Mouse (Mus musculus) kidney, postnatal 4 days (tissue): Measurements from ENCODE around the gene Idi1.
"Not testable (repeated sequence)": the region's sequence is repeated elsewhere in the genome, so short reads cannot be mapped to it uniquely, and the experiment has no call there.

Experiments used
- DNase-seq, 2 experiments: peaks; one replicate each; pipeline ENCODE4 v3.0.0; 2021; ENCODE audit warnings: mixed read lengths in 2 of 2

Gene Idi1

GRCm38 (mm10) chr13:8885445-8886184, at the start of gene Idi1:
Idi1 (plus strand) TSS chr13:8885501.
- DNase-seq = peak; percentile 97 to 98

DNA sequence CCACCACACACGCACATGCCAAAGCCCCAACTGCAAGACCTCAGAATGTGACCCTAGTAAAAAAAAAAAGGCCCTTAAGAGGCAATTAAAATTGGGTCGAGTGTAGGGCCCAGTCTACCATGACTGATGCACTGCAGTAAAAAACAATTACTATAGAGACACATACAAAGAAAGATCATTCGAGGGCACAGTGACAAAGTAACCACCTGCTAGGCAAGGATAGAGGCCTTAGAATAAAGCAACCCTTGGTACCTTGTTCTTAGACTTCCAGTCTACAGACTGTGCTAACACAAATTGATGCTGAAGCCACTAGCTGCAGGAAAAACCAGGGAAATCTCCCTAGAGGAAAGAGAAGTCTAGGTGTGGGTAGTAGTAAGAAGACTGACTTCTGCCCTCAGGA, 46.9 kb upstream of the Idi1 start:
- DNase-seq = peak in 1 of 2 experiments; percentile 16

- DNase-seq = no peak
Observed at GRCm38 (mm10) chr13:8839111-8839510, 46.2 kb upstream of the Idi1 start.

DNA sequence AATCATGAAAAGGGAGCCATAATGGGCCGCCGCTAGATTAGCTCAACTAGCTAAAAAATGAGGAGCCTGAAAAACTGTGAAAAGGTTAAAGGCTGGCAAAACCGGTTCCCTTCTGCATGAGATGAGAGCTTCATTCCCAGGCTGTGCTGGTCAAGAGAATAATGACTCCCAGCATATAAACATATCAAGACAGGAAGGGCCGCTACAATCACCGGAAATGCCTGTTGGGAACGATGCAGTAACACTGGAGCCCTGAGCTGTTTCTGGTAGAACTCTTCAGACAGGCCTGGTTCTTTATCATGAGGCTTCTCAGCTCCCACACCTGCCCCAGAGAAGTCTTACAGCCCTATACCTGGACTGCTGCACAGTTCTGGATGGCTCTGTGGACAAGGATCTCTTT, 45.4 kb upstream of the Idi1 start:
- DNase-seq = peak; percentile 16 to 22

GRCm38 (mm10) chr13:8840941-8841340, 44.4 kb upstream of the Idi1 start:
- no peak for DNase-seq

GRCm38 (mm10) chr13:8841846-8842245, 43.5 kb upstream of the Idi1 start:
- DNase-seq = not testable (repeated sequence)

DNA sequence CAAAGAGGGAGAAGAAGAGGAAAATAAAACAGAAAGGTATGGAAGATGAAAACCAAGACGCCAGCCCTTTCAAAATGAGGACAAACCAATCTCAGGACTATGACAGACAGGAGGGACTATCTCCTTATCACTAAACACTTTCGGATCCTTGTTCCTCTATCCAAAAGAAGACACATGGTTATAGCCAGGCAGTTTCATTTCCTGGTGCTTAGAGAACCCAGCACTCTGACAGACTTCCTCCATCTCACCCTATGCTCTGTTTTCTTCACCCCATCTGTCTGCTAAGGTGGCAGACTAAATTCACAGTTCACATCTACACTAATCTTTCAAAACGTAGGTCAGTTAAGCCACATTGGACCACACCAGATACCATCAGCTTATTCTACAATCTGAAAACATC, 43.0 kb upstream of the Idi1 start:
- DNase-seq = no peak

DNA sequence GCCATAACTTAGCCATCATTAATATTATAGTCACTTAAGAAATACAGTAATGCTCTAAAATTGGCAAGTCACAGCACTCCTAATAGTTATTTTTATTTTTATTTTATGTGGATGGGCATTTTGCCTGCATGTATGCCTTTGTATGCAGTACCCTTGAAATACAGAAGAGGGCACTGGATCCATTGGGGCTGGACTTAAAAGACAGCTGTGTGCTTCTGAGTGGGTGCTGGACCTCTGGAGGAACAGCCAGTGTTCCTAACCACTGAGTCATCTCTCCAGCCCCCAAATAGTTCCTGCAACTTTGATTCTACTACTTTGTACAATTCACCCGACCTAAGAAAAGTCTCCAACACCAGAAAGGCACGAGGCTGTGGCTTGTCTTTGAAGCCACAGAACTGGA, 37.6 kb upstream of the Idi1 start:
- DNase-seq = peak in 1 of 2 experiments; percentile 20

DNA sequence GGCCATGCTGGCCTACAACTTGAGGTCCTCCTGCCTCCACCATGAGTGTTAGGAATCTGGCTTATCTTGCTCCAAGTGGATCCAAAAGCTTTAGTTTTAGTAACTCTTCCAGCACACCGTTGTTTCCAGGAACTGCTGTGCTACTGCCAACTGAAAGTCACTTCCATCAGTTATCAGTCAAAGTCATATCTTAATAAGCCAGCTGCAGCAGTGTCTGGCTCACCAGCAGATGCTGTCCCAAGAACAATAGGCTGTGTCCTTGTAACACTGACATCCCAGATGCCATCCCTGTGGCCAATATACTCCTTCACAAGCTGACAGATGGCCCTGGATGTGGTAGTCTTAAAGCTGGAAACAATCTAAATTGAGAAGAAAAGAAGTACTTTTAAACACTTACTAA, 36.0 kb upstream of the Idi1 start:
- DNase-seq = no peak

DNA sequence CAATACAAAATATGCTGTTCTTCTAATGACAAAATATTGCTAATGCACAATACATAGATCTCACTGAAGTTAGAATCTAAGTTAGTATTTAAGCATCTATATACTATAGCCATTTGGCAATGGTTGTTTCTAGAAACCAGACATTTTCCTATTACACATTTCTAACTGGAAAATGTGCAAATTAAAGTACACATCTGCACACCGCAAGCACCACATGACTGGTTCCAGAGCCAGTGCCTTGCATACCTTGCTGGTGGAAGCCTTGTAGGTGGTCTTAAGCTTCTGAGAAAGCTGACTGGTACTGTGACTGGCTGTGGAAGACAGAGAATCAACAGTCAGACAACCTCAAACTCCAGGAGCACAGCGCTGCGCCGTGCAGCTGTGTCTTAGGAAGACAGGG, 31.9 kb upstream of the Idi1 start:
- DNase-seq = no peak

DNA sequence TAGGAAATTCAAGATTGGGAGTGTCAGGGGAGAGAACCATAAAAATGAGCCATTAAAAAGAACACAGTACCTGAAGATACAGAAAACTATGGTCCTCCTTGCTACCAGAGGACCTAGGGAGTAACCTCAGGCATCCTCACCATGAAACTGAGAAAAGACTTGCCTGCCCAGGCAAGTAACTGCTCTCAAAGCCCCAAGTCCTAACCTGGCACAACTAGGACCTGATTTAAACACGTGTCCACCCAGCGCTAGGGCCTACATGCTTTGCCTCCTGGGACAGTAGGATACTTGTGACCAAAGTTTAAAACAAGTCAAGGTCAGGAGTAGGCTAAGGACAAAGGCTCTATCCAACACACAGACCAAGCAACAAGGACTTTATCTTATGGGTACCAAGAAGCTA, 30.5 kb upstream of the Idi1 start:
- DNase-seq = no peak

- no peak for DNase-seq
Observed at GRCm38 (mm10) chr13:8858453-8858852, 26.8 kb upstream of the Idi1 start.

DNA sequence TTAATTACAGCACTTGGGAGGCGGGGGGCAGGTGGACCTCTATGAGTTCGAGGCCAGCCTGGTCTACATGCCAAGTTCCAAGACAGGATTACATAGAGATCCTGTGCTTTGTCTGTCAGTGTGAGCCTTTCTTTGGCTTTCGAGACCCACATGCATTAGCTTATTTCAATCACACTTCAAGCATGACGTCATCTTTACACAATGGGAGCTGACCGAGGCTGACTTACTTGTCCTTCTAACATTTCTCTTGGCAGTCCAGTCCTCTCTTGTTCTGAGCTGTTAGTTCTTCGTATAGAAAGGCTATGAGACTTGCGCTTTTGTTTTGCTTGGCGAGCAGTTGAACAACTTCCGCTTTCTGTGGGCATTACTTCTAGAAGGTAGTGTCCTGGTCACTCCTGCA, 24.4 kb upstream of the Idi1 start:
- no peak for DNase-seq

DNA sequence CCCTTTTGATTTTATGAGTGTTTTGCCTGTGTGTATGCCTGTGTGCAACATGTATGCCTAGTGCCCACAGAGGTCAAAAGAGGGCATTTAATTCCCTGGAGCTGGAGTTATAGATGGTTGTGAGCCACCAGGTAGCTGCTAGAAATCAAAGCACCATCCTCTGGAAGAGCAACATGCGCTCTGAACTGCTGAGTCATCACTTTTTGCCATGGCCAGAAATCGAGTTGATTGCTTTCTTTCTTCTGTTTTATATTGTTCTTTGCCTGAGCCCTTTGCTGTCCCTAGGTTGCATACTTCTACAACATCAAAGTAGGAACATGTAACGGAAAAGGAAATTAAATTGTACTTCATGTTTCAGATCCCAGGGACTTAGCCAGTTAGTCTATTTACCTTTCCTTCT, 20.3 kb upstream of the Idi1 start:
- no peak for DNase-seq

DNA sequence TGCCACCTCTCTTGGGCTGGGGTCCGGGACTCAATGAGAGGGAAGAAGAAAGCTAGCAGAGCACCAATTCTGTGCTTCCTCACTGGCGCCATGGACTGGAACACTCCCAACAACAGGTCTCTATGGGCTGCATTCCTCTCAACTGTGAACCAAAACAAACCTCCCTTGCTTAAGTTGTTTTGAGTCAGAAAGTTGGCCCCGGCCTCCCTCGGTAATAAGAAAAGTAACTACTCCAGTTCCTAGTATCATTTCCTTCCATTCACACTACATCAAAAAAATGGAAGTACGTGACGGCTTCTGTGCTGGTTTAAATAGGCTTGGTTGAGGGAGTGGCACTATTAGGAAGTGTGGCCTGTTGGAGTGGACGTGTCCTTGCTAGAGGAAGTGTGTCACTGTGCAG, 18.7 kb upstream of the Idi1 start:
- peak; percentile 9 to 34 for DNase-seq

DNA sequence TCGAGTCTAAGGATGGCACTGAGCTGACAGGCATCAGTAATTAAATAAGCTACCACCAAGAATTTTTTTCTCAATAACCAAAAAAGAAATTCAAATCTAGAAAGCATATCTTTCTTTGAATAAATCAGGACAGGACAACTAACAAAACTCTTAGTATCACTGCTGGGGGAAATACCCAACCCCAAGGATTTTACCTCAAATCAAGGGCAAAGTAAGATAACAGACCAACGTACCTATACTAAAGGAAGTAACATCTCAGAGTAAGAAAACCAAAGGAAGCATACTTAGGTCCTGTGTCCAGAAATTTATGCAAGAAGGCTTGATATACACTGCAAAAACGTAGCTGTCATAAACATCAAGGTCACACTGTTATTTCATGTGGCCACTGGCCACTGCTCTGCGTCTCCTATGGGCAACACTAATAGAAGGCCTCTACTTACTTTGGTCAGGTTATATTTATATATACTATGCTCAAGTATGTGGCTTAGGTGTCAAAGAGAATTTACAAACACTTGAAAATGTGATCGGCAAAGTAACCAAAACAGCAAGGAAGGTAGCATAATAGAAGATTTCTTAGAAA, 15.6 kb upstream of the Idi1 start:
- no peak for DNase-seq

- DNase-seq = no peak
Observed at GRCm38 (mm10) chr13:8870160-8870509, 15.2 kb upstream of the Idi1 start.

DNA sequence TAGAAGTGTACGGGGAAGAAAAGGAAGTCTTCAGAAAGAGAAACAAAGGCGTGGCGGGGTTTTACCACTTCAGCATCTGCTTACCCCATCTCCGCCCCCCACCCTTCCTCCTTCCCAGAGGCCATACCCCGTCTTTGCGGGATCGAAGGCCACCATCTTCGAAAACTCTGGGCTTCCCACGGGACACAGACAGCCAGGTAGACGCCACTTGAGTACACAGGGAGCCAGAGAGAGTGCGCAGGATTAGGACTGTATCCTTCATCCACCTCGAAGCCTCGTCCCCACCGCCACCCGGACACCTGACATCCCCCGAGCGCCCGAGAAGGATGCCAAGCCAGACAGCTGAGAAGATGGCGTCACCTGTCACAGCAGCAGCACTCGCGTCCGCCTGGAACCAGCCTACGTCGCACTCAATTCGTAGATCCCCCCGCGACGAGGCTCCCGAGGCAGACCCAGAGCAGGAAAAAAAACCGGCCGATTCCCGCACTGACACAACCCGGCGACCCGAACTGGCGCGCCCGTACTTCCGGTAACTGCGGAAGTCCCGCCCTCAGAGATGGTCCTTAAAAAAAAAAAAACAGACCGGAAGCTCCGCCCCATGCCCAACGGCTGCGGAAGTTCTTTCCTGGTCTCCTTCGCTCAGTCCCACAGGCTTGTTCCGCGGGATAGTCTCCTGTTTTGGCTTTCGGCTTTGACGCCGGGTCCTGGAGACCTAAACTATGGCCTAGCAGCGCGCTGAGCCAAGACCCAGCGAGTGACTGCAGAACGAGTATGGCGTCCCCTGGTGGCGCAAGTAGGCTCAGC, 14.6 kb upstream of the Idi1 start:
- DNase-seq = peak; percentile 89 to 94

DNA sequence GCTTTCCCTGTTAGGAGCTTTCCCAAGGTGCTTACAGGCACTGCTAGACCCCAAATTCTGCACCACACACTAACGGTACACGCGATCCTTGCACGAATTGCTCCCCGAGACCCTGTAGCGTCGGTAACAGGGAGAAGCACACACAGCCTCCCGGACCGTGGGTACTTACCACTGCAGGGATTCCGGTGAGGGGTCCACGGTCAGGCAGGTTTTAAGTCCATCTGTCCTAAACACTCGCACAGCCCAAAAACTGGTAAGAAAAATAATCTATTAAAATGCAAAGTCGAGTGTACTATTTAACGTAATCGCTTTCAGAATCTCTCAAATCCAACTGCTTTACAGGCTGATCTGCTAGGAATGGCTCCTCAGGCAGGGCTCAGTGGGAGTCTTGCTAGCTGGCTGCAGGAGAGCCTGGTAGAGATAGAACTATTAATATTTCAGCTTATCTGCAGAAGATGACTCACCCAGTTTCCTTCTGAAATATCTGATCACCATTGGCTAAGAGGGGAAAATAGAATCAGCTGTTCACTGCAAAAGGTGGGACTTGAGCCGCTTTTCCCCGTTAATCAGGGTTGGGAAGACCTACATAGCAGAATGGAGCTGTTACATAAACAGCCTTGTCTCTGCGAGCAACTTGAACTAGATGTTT, 13.9 kb upstream of the Idi1 start, which contains the start of gene Wdr37:
Gene Wdr37 (minus strand): TSS at position 596 of the 649 bp plus-strand sequence.
- DNase-seq = no peak

DNA sequence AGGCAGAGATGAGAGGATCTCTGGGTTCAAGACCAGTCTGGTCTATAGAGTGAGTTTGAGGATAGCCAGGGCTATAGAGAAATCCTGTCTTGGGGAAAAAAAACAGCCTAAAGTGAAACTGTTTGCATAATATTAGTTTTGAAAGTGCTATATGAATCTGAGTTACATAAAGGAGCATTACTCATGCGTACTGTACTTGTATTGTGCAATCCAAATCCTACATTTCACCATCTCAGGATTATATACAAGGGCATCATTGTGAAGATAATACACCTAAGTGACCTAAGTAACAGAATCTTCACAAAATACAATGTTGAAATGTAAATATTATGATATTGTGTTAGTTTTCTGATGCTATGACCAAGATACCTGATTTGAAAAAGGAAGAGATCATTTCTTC, 11.5 kb upstream of the Idi1 start:
- no peak for DNase-seq

- DNase-seq = no peak
Observed at GRCm38 (mm10) chr13:8881611-8882010, 3.7 kb upstream of the Idi1 start.

GRCm38 (mm10) chr13:8883870-8884269, 1.4 kb upstream of the Idi1 start:
- not testable (repeated sequence) for DNase-seq

DNA sequence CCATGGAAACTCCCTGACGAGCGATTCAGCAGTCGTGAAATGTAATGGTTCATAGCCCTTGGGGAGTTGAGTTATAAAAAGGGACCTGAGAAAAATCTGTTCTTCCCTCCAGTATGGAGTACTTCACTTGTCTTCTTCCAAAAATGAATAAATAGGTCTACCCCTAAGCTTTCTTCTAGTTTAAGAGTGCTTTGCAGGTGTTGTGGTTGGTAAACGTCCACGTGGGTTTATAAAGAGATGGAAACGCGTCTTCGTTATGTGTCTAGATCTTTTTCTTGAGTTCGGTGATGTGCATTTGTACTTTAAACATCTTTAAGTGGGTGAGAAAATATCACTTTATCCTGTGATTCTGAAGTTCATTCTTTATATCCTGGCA, 872 bp downstream of the Idi1 start:
- DNase-seq = no peak

DNA sequence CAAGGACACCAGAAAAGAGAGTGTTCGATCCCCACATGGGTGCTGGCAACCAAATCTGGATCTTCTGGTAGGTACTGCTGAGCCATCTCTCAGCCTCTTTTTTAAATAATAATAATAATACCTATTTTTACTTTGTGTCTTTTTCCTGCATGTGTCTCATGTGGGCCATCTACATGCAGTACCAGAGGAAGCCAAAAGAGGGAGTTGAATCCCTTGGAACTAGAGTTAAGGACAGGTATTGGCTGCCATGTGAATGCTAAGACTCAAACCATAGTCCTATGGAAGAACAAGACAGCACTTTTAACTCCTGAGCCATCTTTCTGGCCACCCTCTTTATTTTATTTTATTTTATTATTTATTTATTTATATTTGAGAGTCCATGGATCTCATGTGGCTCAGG, 3.3 kb downstream of the Idi1 start:
- no peak for DNase-seq
